Mouse (Mus musculus) C2C12 (cell line): ENCODE measurements around the gene B4galt1.

Experiments used
- CTCF ChIP-seq: IDR thresholded peaks from one replicate; pipeline ENCODE4 v1.5.1; 2011; ENCODE audit not compliant: control insufficient read depth, insufficient read depth, insufficient read length
- MYOG ChIP-seq: IDR thresholded peaks from one replicate; pipeline ENCODE4 v1.6.1; 2011; ENCODE audit not compliant: control insufficient read depth, insufficient read length; ENCODE audit errors: extremely low read depth
- USF1 ChIP-seq: IDR thresholded peaks from one replicate; pipeline ENCODE4 v1.6.1; 2011; ENCODE audit warnings: low read depth, mild to moderate bottlenecking, control low read depth, moderate library complexity

GRCm38 (mm10) chr4:40826810-40827209, 27.0 kb downstream of the B4galt1 start:
- TF ChIP-seq CTCF, result no peak
- no peak for TF ChIP-seq MYOG
- TF ChIP-seq USF1, result no peak
